Mouse (Mus musculus) intestine, postnatal 0 days (tissue): Measurements from ENCODE around the gene A4galt. TPM values are rescaled to one million over a fixed set of nuclear protein-coding genes. Genes with fewer than 3 reads are reported as not detected.

Experiments used
- ATAC-seq: fragments of 200-750 bp; cut with Nextera tagmentation; 2 replicates; pipeline ENCODE4 v1.8.0; 2017; ENCODE audit warnings: mild to moderate bottlenecking, moderate TSS enrichment, moderate library complexity
- H3K27ac ChIP-seq: fragments of 300-500 bp; sonication (generic); 2 replicates; pipeline ENCODE4 v1.5.1; 2014; ENCODE audit warnings: mild to moderate bottlenecking, low read depth, low read length, moderate library complexity
- H3K27me3 ChIP-seq: fragments of 300-500 bp; sonication (generic); replicated peaks from 2 replicates; pipeline ENCODE4 v1.6.1; 2014; ENCODE audit warnings: low read length, mixed read lengths; ENCODE audit not compliant: control insufficient read depth, insufficient read depth
- H3K36me3 ChIP-seq: fragments of 300-500 bp; sonication (generic); 2 replicates; pipeline ENCODE4 v1.6.1; 2014; ENCODE audit warnings: mild to moderate bottlenecking, moderate library complexity; ENCODE audit not compliant: control insufficient read depth, insufficient read depth
- H3K4me1 ChIP-seq: fragments of 300-500 bp; sonication (generic); replicated peaks from 2 replicates; pipeline ENCODE4 v1.6.1; 2014; ENCODE audit warnings: antibody characterized with exemption, low read length, mixed read lengths; ENCODE audit not compliant: control insufficient read depth, insufficient read depth
- H3K4me2 ChIP-seq: fragments of 300-500 bp; sonication (generic); replicated peaks from 2 replicates; pipeline ENCODE4 v1.6.1; 2014; ENCODE audit warnings: low read depth, mild to moderate bottlenecking, moderate library complexity
- H3K4me3 ChIP-seq: fragments of 300-500 bp; sonication (generic); 2 replicates; pipeline ENCODE4 v1.5.1; 2014; ENCODE audit warnings: low read depth, low read length
- H3K9ac ChIP-seq: fragments of 300-500 bp; sonication (generic); 2 replicates; pipeline ENCODE4 v1.6.1; 2014; ENCODE audit warnings: mild to moderate bottlenecking, low read depth, low read length
- H3K9me3 ChIP-seq: fragments of 300-500 bp; sonication (generic); 2 replicates; pipeline ENCODE4 v1.6.1; 2016; ENCODE audit warnings: mixed run types; ENCODE audit not compliant: control insufficient read depth
- CTCF ChIP-seq: sonication (generic); IDR thresholded peaks from 2 replicates; pipeline ENCODE4 v1.5.1; 2016; ENCODE audit warnings: low read depth, mild to moderate bottlenecking, control low read depth, antibody characterized with exemption, moderate library complexity
- WGBS: fragments of 180-500 bp; shearing (Covaris S2); extraction: QIAGEN DNeasy Blood & Tissue Kit; methylation state at CpG from one replicate; pipeline ENCODE4 v1.1.7; 2014; 5-methylcytosine and 5-hydroxymethylcytosine counted together
- polyA plus RNA-seq: library from polyadenylated mRNA; unstranded; fragments of >200 nt; fragmentation: Nextera tagmentation; extraction: Ambion mirVana; gene quantifications from 2 replicates; pipeline ENCODE4 v1.2.1, GENCODE M21; 2015

Gene A4galt
- polyA plus RNA-seq = 8.1 and 8.6 TPM in 2 replicates

DNA sequence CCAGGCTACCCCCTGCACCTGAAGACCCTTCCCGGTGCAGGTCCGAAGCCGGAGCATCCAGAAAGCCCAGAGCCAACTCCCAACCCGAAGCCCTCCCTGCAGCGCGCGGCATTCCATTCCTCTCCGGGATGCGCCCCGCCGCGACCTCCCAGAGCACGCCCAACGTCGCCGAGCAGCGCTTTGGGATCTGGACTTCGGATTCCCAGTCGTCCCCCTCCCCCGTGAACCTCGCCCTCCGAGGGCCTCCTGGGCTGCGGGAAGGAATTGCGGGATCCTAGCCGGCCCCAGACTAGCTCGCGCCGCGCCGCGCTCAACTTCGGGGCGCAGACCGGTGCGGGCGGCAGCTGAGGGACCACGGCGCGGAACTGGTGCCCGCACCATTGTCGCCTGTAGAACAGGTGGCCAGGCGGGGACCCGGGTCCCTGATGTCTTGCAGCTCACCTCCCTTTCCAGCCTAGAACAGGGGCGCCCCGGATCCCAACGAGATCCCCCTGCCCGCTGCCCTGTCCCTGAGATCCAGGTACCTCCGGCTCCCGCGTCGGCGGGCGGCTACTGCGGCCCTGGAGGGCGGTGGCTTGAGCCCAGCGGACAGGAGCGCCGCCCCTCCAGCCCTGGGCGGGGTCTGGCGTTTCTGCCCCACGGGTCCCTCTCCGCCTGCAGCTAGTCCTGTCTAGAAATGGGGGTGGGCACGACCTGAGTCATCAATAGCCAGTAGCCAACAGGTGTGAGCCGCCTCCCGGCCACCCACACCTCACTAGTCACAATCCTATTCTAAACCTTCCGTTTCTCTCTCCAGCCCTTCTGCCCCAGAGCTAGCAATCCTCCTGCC is at the start of gene A4galt:
Gene A4galt (minus strand): TSS at position 599 of the 829 bp plus-strand sequence.
- peak; percentile 20 for ATAC-seq
- WGBS = 2% methylated on average over 65 of the region's 66 CpGs
- H3K4me2 ChIP-seq = peak within 1 kb of the TSS; percentile 89
- peaks cover 10% of the 10 kb centered on the region for H3K27me3 ChIP-seq
- no peak for TF ChIP-seq CTCF
- H3K4me3 ChIP-seq = peak within 1 kb of the TSS; percentile 56
- H3K9me3 ChIP-seq = no peaks in the 10 kb centered on the region
- H3K9ac ChIP-seq = peak within 1 kb of the TSS; percentile 68
- H3K4me1 ChIP-seq = no peaks in the 10 kb centered on the region
- no peaks in the 10 kb centered on the region for H3K36me3 ChIP-seq
- no peak within 1 kb of the TSS for H3K27ac ChIP-seq

DNA sequence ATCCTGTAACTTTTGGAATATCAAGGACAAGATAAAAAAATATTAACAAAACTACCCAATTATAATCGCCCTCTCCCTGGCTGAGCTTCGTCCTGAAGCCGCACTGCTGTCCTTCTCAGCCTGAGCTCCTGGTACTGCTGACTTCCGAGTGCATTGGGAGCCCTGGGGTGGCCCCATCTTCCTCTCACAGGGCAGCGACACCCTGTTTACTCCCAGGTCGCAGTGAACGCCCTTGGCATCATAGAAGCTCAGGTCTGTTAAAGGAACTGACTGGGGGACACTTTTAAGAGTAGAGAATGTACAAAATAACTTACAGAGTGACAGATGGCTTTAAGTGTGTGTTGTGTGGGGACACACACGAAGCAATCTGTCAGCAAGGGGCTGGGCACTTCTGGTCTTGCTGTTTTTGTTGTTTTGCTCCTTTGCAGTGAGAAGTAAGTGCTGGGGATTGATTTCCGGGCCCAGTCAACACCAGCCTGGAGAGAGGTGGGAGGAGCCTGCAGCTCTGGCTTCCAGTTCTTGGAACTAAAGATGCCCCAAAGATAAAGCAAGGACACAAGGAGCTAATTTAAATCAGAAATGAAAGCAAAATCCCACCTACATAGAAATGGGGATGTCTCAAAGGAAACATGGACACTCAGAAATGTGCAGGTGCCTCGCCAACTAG is 48.5 kb upstream of the A4galt start:
- Histone ChIP-seq H3K27ac (no peak overlapping the region), H3K4me2 (no peak overlapping the region), H3K9ac (no peak overlapping the region), H3K4me3 (no peak overlapping the region), H3K36me3 (peaks cover 52% of the 10 kb centered on the region), H3K4me1 (peaks cover 5% of the 10 kb centered on the region; the same call in 1 of the 2 replicates), H3K9me3 (no peaks in the 10 kb centered on the region), H3K27me3 (no peaks in the 10 kb centered on the region)
- no peak for ATAC-seq
- WGBS = 64% methylated on average over 10 of the region's 10 CpGs
- TF ChIP-seq CTCF = no peak

DNA sequence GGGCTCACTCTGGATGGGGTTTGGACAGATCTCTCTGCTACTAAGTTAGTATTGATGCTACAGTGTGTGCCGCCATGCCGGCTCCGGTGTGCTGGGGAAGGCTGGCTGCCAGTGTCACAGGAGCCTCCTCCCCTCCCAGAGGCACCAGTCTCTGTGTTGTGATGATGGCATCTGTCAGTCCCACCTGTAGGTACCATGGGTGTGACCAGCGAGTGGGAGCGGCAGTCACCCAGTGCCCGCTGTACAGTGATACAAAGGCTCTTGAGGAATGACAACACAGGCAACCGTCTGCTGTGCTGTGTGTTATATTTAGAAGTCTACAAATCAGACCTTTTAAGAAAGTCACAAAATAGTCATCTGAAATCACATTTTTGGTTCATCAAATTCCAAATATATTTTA is 47.9 kb upstream of the A4galt start:
- Histone ChIP-seq H3K9me3 (no peaks in the 10 kb centered on the region), H3K27me3 (no peaks in the 10 kb centered on the region), H3K36me3 (peaks cover 46% of the 10 kb centered on the region), H3K4me1 (no peaks in the 10 kb centered on the region), H3K9ac (no peak overlapping the region), H3K4me2 (no peak overlapping the region), H3K27ac (peak overlapping the region; percentile 28; the same call in 1 of the 2 replicates), H3K4me3 (no peak overlapping the region)
- WGBS = 89% methylated on average over 7 of the region's 7 CpGs
- ATAC-seq = no peak
- TF ChIP-seq CTCF = no peak

DNA sequence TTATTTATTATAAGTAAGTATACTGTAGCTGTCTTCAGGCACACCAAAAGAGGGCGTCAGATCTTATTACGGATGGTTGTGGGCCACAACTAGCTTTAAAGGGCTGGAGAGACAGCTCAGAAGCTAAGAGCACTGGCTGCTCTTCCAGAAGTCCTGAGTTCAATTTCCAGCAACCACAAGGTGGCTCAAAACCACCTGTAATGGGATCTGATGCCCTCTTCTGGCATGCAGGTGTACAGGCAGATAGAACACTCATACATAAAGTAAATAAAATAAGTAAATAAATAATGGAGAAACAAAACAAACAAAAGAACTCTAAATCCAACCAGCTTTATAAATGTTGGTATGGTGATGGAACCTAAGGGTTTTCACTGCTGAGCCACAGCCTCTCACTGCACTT is 47.2 kb upstream of the A4galt start:
- Histone ChIP-seq H3K27ac (0 out of 2 replicates have a peak overlapping the region, but pooled peaks have one; percentile 28), H3K4me3 (no peak overlapping the region), H3K9me3 (no peaks in the 10 kb centered on the region), H3K4me1 (no peaks in the 10 kb centered on the region), H3K9ac (no peak overlapping the region), H3K27me3 (no peaks in the 10 kb centered on the region), H3K4me2 (no peak overlapping the region), H3K36me3 (peaks cover 43% of the 10 kb centered on the region)
- no peak for ATAC-seq
- TF ChIP-seq CTCF = peak; percentile 53
- 99% methylated on average over 2 of the region's 2 CpGs for WGBS

DNA sequence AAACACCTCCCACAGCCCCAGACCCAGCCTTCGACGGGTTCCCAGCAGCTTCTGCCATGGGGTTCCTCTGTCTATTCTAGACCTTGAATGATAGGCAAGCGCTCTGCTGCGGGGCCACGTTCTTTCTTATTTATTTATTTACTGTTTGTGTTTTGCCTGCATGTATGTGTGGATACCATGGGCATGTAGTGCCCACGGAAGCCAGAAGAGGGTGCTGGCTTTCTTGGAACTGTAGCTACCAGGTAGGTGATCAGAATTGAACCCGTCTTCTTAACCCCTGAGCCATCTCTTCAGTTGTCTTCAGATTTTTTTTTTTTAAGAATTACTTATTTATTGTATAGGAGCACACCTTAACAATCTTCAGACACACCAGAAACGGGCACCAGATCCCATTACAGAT is 46.7 kb upstream of the A4galt start:
- no peaks in the 10 kb centered on the region for H3K27me3 ChIP-seq
- no peaks in the 10 kb centered on the region for H3K4me1 ChIP-seq
- 90% methylated on average over 8 of the region's 8 CpGs for WGBS
- H3K4me2 ChIP-seq = no peak overlapping the region
- no peak overlapping the region for H3K27ac ChIP-seq
- H3K4me3 ChIP-seq = no peak overlapping the region
- TF ChIP-seq CTCF = peak; percentile 54
- H3K36me3 ChIP-seq = peaks cover 40% of the 10 kb centered on the region
- no peaks in the 10 kb centered on the region for H3K9me3 ChIP-seq
- no peak overlapping the region for H3K9ac ChIP-seq
- no peak for ATAC-seq

DNA sequence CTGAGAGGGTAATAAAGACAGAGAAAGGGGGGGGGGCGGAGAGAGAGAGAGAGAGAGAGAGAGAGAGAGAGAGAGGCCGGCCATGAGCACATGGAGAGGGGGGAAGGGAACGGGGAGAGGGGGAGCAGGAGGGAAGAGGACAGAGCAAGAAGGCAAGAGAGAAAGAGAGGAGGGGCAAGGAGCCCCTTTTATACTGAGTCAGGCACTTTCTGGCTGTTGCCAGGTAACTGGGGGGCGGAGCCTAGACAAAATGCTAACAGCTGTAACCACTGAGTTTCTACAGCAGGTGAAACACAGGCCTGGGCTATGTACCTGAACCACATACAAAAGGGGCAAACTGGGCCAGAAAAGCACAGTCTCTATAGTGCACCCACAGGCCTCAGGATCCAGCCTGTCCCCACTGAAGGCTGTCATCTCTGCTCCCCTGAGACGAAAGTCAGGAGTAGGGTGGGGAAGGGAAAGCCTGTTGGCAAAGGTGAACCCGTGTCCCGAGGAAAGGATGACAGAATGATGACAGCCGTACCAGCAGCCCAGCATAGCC is 45.3 kb upstream of the A4galt start:
- H3K27me3 ChIP-seq = no peaks in the 10 kb centered on the region
- H3K27ac ChIP-seq = no peak overlapping the region
- no peak overlapping the region for H3K4me3 ChIP-seq
- ATAC-seq = peak; percentile 15; the same call in 1 of the 2 replicates
- WGBS = 45% methylated on average over 8 of the region's 8 CpGs
- H3K36me3 ChIP-seq = peaks cover 29% of the 10 kb centered on the region; the same call in 1 of the 2 replicates
- no peak overlapping the region for H3K4me2 ChIP-seq
- no peak for TF ChIP-seq CTCF
- no peak overlapping the region for H3K9ac ChIP-seq
- H3K4me1 ChIP-seq = no peaks in the 10 kb centered on the region
- H3K9me3 ChIP-seq = no peaks in the 10 kb centered on the region
